Mouse (Mus musculus): ENCODE measurements around the gene Ap4b1.
"Not testable (repeated sequence)": the region's sequence is repeated elsewhere in the genome, so short reads cannot be mapped to it uniquely, and the experiment has no call there.

The Ap4b1 gene

GRCm38 (mm10) chr3:103808891-103809798 is at the start of gene Ap4b1, which contains the start of the genes Dclre1b and Gm43064:
Ap4b1 (plus strand) TSS chr3:103809520.
Dclre1b (minus strand) TSS chr3:103809444.
Gm43064 (plus strand) TSS chr3:103809573.
- peak; percentile 87 to 92 for DNase-seq (ENCODE audit: low spot score in 2 of 2)

- no peak for DNase-seq (ENCODE audit: low spot score in 2 of 2)
Measured at GRCm38 (mm10) chr3:103766789-103767188, 42.5 kb upstream of the Ap4b1 start.

GRCm38 (mm10) chr3:103771531-103772130 is 37.7 kb upstream of the Ap4b1 start:
- peak; percentile 52 to 73 for DNase-seq (ENCODE audit: low spot score in 2 of 2)

GRCm38 (mm10) chr3:103772846-103773245 is 36.5 kb upstream of the Ap4b1 start:
- no peak for DNase-seq (ENCODE audit: low spot score in 2 of 2)

- DNase-seq (ENCODE audit: low spot score in 2 of 2) = no peak
Measured at GRCm38 (mm10) chr3:103773508-103773907, 35.8 kb upstream of the Ap4b1 start.

GRCm38 (mm10) chr3:103774009-103774408 is 35.3 kb upstream of the Ap4b1 start:
- no peak for DNase-seq (ENCODE audit: low spot score in 2 of 2)

- no peak for DNase-seq (ENCODE audit: low spot score in 2 of 2)
Measured at GRCm38 (mm10) chr3:103777940-103778339, 31.4 kb upstream of the Ap4b1 start.

GRCm38 (mm10) chr3:103778660-103779059 is 30.7 kb upstream of the Ap4b1 start:
- DNase-seq (ENCODE audit: low spot score in 2 of 2) = no peak

- DNase-seq (ENCODE audit: low spot score in 2 of 2) = no peak
Measured at GRCm38 (mm10) chr3:103779183-103779582, 30.1 kb upstream of the Ap4b1 start.

- DNase-seq (ENCODE audit: low spot score in 2 of 2) = no peak
Measured at GRCm38 (mm10) chr3:103780271-103780670, 29.0 kb upstream of the Ap4b1 start.

GRCm38 (mm10) chr3:103780777-103781176 is 28.5 kb upstream of the Ap4b1 start:
- no peak for DNase-seq (ENCODE audit: low spot score in 2 of 2)

GRCm38 (mm10) chr3:103782844-103783609 is 26.3 kb upstream of the Ap4b1 start:
- no peak for DNase-seq (ENCODE audit: low spot score in 2 of 2)

GRCm38 (mm10) chr3:103787225-103787624 is 22.1 kb upstream of the Ap4b1 start:
- no peak for DNase-seq (ENCODE audit: low spot score in 2 of 2)

- DNase-seq (ENCODE audit: low spot score in 2 of 2) = no peak
Measured at GRCm38 (mm10) chr3:103789096-103789495, 20.2 kb upstream of the Ap4b1 start.

- no peak for DNase-seq (ENCODE audit: low spot score in 2 of 2)
Measured at GRCm38 (mm10) chr3:103789891-103790345, 19.4 kb upstream of the Ap4b1 start.

- DNase-seq (ENCODE audit: low spot score in 2 of 2) = no peak
Measured at GRCm38 (mm10) chr3:103790346-103791145, 18.8 kb upstream of the Ap4b1 start.

GRCm38 (mm10) chr3:103791230-103792110 is 17.9 kb upstream of the Ap4b1 start, which contains the start of gene Hipk1:
Hipk1 (minus strand) TSS chr3:103791563.
- peak; percentile 90 to 94 for DNase-seq (ENCODE audit: low spot score in 2 of 2)

- not testable (repeated sequence) for DNase-seq (ENCODE audit: low spot score in 2 of 2)
Measured at GRCm38 (mm10) chr3:103792111-103792406, 17.3 kb upstream of the Ap4b1 start.

GRCm38 (mm10) chr3:103792566-103792965 is 16.8 kb upstream of the Ap4b1 start:
- DNase-seq (ENCODE audit: low spot score in 2 of 2) = no peak

GRCm38 (mm10) chr3:103796389-103796788 is 12.9 kb upstream of the Ap4b1 start:
- DNase-seq (ENCODE audit: low spot score in 2 of 2) = no peak
